ENCODE assay signal across 10 mouse cellular contexts in genomic region chr1:54832765-54833164, GRCm38 (mm10).
DNase-seq lines count a peak whose midpoint lies in the region; ATAC-seq lines count a peak whose summit lies in the region.
"Had no signal": no experiment of that assay in that cellular context is flagged by ENCODE, and none has a peak within 500 bp of the region (broad histone marks: within the 10 kb centered on the region; RNA-seq: fewer than 3 reads in every experiment).

No protein-coding gene starts in this region.

- WGBS in forebrain, embryonic 13.5 days = 0% methylated on average over 1 of the region's 1 CpGs

- H3K9me3 ChIP-seq in forebrain, embryonic 13.5 days (replicated peaks) = no peaks in the 10 kb centered on the region
- H3K9me3 ChIP-seq: embryonic facial prominence, embryonic 15.5 days; lung, embryonic 15.5 days had no signal

- no peak overlapping the region for H3K27ac ChIP-seq in forebrain, embryonic 13.5 days
- H3K27ac ChIP-seq: embryonic facial prominence, embryonic 15.5 days; lung, embryonic 15.5 days had no signal

- no peak overlapping the region for H3K9ac ChIP-seq in forebrain, embryonic 13.5 days
- H3K9ac ChIP-seq: embryonic facial prominence, embryonic 15.5 days; lung, embryonic 15.5 days had no signal

- DNase-seq in kidney, adult 9 months = peak; percentile 80
- DNase-seq in kidney, adult 18-20 months = no peak
- peak; percentile 62 to 66 for DNase-seq in B cell, adult 2 months
- DNase-seq in MN1 (ENCODE audit: low spot score) = peak; percentile 73
- DNase-seq in frontal cortex, postnatal 10 days (ENCODE audit: low spot score in 2 of 2) = no peak
- no peak for DNase-seq in gastrocnemius, adult 8-10 months (ENCODE audit: low spot score in 2 of 2)

- ATAC-seq in forebrain, embryonic 13.5 days = peak; percentile 67
- peak; percentile 27 for ATAC-seq in megakaryocyte progenitor cell, adult 5-6 weeks (replicated peaks; ENCODE audit: poor library complexity)

- no peak overlapping the region for H3K4me2 ChIP-seq in forebrain, embryonic 13.5 days
- H3K4me2 ChIP-seq: embryonic facial prominence, embryonic 15.5 days; lung, embryonic 15.5 days had no signal

- H3K27me3 ChIP-seq in forebrain, embryonic 13.5 days = no peaks in the 10 kb centered on the region
- H3K27me3 ChIP-seq: embryonic facial prominence, embryonic 15.5 days; lung, embryonic 15.5 days had no signal

- no peaks in the 10 kb centered on the region for H3K36me3 ChIP-seq in forebrain, embryonic 13.5 days (ENCODE audit: poor library complexity, severe bottlenecking)
- H3K36me3 ChIP-seq: embryonic facial prominence, embryonic 15.5 days; lung, embryonic 15.5 days had no signal

- H3K4me3 ChIP-seq in forebrain, embryonic 13.5 days = no peak overlapping the region
- H3K4me3 ChIP-seq: embryonic facial prominence, embryonic 15.5 days; lung, embryonic 15.5 days had no signal

- no peaks in the 10 kb centered on the region for H3K4me1 ChIP-seq in forebrain, embryonic 13.5 days

Comparison
In these comparisons a context has a peak if more than half of its experiments do, and no peak if none do; other contexts are left out.
1. DNase-seq: peak in kidney, adult 9 months (single experiment), B cell, adult 2 months (2 of 2) and MN1 (single experiment); none in kidney, adult 18-20 months (single experiment), frontal cortex, postnatal 10 days (0 of 2) and gastrocnemius, adult 8-10 months (0 of 2).